Mouse (Mus musculus) embryo, embryonic 11 days (tissue): ENCODE measurements around the gene Npb.
A peak's percentile ranks its signal among the peaks of the same experiment; 100 is the strongest.
"Not testable (repeated sequence)": the region's sequence is repeated elsewhere in the genome, so short reads cannot be mapped to it uniquely, and the experiment has no call there.

Experiments used
- DNase-seq: peaks from one replicate; pipeline ENCODE4 v3.0.0-alpha.2; 2015

The Npb gene

DNA sequence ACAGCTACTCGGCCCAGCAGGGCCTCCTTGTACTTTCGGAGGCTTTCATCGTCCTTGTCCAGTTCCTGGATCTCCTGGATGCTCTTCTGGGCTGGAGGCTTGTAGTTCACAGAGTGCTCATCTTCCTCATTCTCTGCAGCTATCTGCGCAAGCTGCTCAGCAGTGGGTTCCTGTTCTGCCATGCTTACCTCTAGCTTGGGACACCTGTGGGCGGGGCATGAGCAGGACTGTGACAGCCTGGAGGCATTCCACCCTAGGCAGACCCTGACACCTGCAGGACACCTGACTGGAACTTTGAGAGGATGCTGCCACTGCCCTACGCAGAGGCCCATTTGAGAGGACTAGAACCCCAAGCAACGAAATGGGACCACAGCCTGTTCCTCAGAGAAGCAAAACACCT lies 28.1 kb upstream of the Npb start:
- DNase-seq, result no peak

GRCm38 (mm10) chr11:120580871-120581331 lies 27.4 kb upstream of the Npb start:
- DNase-seq, result peak; percentile 65

GRCm38 (mm10) chr11:120581490-120582267 lies 26.6 kb upstream of the Npb start, which contains the start of gene Arhgdia:
Gene Arhgdia (minus strand): TSS chr11:120581624.
- peak; percentile 93 for DNase-seq

- peak; percentile 22 for DNase-seq
These were observed 25.9 kb upstream of the Npb start for GRCm38 (mm10) chr11:120582268-120582981.

- DNase-seq, result not testable (repeated sequence)
These were observed 25.3 kb upstream of the Npb start for GRCm38 (mm10) chr11:120582982-120583293.

DNA sequence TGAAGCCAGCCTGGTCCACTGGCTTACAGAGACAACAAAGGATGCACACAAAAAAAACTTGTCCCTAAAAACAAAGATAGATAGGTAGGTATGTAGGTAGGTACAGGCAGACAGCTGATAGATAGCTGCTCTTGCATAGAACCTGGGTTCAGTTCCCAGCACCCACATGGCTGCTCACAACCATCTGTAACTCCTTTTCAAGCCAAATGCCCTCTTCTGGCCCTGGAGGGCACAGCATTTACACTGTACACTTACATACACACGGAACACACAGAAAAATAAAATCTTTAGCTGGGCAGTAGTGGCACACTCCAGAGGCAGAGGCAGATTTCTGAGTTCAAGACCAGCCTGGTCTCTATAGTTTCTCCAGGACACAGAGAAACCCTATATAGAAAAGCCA lies 24.3 kb upstream of the Npb start:
- no peak for DNase-seq

- no peak for DNase-seq
These were observed 19.7 kb upstream of the Npb start for GRCm38 (mm10) chr11:120588531-120588930.

DNA sequence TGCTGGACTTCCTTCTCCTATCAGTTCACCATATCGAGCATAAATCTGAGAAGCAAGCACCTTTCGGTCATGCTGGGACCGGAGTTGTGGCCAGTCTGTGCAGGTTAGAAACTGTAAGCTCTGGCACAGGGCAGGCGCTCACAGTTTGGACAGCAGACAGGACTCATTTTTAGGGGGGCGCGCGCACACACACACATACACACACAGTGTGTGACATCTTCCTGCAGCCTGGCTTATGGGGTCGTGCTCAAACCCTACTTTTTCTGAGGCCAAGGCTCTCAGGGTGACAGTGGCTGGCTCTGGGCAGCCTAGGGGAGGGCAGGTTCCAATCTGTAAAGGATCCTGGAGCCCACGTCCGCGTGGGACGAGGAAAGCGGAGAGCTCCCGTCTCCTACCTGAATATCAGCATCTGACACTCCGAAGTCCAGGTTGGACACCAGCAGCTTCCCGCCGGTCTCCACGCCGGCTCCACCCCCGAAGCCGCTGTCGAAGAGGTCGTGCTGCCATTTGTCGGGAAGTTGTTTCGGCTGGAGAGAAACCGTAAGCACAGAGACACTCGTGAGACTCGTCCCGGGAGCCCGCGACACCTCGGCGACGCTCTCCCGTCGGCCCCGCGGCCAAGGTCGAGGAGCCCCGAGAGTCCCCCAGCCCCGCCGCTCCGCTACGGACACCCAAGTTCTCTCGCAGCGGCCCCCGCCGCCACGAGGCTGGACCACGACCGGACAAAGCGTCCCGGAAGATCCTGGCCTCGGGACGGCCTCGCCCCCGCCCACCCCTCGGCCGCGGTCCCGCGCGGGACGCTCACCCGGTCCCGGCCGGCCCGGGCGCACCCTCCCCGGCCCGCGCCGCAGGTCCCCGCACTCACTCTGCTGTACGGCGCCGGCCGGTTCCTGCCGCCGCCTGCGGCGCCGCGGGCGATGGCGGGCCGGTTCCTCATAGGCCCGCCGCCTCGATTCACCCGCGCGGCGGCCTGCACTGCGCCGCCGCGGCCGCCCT lies 10.7 kb upstream of the Npb start:
- peak; percentile 24 for DNase-seq

DNA sequence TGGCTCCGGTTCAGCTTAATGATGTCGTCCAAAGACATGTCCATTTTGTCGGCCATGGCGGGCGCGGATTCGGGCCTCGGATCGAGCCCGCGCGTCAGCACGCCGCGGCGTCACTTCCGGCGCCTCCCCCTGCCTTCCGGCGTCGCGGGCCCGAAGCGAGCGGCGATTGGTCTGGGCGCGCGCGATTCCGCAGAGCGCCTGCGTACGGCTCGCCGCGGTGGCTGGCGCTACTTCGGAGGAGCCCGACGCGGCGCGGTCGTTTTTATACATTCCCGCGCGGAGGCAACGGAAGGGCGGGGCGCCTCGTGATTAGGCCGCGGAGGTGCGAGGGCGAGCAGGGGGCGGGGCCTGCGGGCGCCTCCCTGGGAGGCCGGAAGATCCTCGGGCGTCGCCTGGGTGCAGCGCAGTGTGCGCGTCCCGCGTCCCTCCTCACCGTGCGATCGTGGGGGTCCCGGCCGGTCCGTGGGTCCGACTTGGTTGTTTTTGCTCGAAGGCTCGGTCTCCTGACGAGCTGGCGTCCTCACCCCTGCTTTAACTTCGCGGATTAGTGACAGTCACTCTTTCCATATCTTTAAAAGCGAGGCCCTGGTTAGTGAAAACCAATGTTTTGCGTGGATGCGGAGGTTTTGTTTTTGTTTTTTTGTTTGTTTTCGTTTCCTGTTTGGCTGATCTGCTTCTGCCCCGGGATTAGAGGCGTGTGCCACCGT lies 9.8 kb upstream of the Npb start, which contains the start of the genes Alyref and Anapc11:
Gene Alyref, minus strand, starts transcription at position 83 of the 707 bp plus-strand sequence.
Gene Anapc11, plus strand, starts transcription at position 139 of the 707 bp plus-strand sequence.
- DNase-seq, result peak; percentile 99

GRCm38 (mm10) chr11:120598990-120599549 lies 9.2 kb upstream of the Npb start:
- DNase-seq, result no peak

DNA sequence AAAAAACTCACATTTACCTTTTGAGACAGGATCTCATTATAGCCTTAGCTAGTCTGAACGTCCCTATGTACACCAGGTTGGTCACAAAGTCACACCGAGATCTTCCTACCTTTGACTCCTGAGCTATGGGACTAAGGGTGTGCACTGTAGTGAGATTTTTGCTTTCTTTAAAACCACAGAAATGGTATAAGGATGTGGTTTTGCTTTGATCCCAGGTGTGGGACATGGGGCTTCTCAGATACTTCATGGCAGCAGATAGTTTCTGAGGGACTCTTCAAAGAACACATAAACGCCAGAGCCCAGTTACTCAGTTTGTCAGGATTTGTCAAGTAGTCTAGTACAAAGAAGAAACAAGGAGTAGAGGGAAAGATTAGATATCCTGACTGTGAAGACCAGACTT lies 7.6 kb upstream of the Npb start:
- no peak for DNase-seq

DNA sequence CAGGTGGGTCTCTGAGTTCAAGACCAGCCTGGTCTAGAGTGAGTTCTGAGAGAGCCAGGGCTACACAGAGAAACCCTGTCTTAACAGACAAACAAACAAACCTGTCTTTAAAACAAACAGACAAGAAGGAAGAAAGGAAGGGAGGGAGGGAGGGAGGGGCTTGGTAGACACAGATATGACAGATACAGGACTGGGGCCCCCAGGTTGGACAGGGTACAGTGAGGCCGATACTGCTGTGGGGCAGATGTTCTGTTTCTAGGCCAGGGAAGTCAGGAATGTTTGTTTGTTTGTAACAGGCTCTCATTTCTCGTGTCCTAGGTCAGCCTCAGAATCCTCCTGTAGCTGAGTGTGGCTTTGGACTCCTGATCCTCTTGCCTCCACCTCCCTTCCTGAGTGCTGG lies 4.7 kb upstream of the Npb start:
- DNase-seq, result no peak

GRCm38 (mm10) chr11:120605667-120606066 lies 2.6 kb upstream of the Npb start:
- no peak for DNase-seq

DNA sequence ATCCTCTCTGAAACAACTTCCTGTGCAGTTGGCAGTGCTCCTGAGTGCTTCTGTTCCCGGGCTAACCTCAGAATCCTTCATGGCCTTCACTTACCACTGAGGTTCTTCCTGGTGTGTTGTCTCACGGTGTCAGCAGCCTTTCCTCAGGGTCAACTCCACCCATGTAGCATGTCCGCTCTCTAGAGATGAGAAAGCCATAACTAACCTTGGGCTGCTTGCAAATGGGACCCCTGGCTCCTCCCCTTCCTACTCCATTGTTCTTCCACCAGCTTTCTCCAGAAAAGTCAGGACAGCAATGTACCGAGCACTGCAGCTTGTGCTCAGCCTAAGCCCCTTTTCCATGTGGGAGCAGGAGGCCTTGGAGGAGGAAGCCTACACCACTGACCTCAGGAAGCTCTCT lies 1.5 kb upstream of the Npb start:
- no peak for DNase-seq

- DNase-seq, result peak; percentile 21
These were observed 973 bp downstream of the Npb start for GRCm38 (mm10) chr11:120609250-120609649.

- no peak for DNase-seq
These were observed 2.3 kb downstream of the Npb start for GRCm38 (mm10) chr11:120610477-120611046.

- peak; percentile 62 for DNase-seq
These were observed 4.5 kb downstream of the Npb start for GRCm38 (mm10) chr11:120612763-120613162.

DNA sequence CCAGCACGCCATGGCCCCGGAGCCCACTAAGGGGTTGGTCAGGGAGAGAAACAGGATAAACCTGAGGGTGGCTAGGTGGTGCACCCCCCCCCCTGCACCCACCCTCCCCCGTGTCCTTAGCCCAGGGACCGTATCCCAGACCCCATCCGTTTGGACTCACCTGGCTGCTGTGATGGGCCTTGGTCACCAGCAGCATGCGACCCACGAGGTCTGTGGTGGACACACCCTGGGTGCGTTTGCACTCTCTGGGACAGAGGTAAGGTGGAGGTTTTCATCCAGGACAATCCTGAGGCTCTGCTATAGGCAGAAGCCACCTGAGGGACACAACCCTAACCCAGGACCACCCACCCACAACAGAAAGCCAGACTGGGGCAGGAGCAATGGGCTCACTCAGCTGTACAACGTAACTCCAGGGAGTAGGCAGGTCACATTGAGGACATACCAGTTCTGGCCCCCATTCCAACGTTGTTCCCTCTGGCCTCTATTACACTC lies 5.2 kb downstream of the Npb start:
- DNase-seq, result no peak

DNA sequence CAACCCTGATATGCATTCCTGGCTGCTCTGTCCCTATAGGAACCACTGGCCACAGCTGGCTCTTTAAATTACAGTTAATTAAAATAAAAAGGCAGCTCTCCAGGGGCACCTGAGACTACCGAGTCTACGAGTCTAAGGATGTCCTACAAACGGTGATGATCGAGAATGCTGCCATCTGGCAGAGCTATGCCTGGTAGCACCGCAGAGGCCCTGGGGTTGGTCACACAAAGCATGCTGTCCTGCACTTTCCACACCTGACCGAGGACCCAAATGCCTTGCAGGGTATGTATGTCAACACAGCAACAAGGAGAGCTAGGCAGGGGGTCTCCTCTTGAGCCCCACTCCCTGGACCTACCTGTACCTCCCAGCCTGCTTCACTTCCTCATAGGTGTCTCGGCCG lies 5.7 kb downstream of the Npb start:
- DNase-seq, result no peak

GRCm38 (mm10) chr11:120615167-120615566 lies 6.9 kb downstream of the Npb start:
- no peak for DNase-seq

DNA sequence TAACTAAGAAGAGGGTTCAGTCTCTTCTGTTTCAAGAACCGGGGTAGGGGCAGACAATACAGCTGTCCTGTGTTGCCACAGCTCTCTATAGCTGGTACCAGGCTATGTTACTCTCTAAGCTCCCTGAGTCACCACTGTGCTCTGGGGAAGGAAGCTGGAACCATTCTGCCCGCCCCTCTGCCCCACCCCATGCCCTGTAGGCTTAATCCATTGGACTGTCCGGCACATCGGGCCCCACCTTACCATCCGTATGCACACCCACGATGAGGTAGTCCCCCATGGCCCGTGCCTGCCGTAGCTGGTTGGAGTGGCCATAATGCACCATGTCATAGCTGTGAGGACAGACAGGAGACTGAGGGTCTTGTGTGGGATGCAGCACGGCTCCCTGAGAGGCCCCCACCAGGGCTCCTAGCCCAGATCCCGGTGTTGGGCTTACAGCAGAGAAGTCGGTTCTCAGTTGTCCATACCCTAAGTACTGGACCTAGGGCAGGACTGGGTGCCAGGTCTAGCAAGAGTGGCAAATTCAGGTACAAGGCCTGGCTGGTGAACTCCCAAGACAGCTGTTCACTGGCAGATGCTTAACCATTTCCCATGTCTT lies 7.4 kb downstream of the Npb start:
- DNase-seq, result no peak
